Mouse (Mus musculus): ENCODE results near the gene Oaz1.

Gene Oaz1

GRCm38 (mm10) chr10:80845055-80845693 lies 18.7 kb downstream of the Oaz1 start:
- DNase-seq (ENCODE audit: low read depth, low spot score), result no peak

DNA sequence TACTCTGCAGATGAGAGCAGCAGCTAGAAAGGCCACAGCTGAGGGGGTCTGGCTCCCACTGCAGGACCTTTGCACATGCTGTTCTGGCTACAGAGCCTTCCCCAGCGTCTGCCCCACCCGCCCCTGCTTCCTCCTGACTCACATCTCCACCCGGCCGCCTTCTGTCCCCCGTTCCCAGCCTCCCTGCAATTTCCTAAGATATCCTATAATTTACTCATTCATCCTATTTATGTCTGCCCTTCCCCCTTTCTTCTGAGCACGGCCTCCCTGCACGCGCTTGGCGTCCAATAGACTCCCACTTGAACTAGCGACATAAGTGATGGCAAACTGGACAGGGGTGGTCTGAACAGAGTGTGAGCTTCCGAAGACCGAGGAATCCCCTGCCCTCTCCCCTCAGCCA lies 19.3 kb downstream of the Oaz1 start:
- DNase-seq (ENCODE audit: low read depth, low spot score), result peak; percentile 64

DNA sequence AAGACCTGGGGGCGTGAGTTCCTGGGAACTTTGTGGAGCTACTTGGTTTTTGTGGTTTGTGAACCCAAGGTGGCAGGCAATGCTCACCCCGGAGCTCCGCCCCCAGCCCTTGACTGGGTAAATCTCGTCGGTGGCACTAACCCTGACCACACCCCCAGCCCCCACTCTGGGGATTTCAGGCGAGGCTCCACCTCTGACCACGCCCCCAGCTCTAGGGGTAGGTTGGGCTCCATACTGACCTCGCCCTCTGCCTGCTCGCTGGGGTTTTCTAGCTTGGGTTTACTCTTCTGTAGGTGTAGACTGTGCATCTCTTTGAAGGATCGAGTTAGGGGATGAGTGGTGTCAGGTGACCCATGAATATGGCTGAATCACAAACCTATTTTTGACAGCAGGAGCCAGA lies 22.1 kb downstream of the Oaz1 start:
- DNase-seq (ENCODE audit: low read depth, low spot score), result no peak

- peak; percentile 86 for DNase-seq (ENCODE audit: low read depth, low spot score)
Measured at GRCm38 (mm10) chr10:80854913-80855748, 28.7 kb downstream of the Oaz1 start, which contains the start of the genes Lsm7 and Sppl2b. TSS of gene Lsm7 (minus strand) at chr10:80855209. TSS of gene Sppl2b (plus strand) at chr10:80855275.

DNA sequence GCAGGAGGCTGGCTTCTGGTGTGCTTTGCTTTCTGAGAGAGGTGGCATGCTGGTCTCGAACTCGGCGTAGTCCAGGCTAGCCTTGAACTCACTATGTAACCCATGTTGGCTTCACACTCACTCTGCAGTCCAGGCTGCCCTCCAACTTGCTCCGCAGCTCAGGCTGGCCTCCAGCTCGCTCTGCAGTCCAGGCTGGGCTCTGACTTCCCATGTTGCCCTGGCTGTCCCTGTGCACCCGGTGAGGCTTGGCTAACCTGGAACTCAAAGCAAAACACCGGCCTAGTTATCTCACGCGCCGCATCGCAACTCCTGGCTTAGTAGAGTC lies 29.3 kb downstream of the Oaz1 start:
- no peak for DNase-seq (ENCODE audit: low read depth, low spot score)

DNA sequence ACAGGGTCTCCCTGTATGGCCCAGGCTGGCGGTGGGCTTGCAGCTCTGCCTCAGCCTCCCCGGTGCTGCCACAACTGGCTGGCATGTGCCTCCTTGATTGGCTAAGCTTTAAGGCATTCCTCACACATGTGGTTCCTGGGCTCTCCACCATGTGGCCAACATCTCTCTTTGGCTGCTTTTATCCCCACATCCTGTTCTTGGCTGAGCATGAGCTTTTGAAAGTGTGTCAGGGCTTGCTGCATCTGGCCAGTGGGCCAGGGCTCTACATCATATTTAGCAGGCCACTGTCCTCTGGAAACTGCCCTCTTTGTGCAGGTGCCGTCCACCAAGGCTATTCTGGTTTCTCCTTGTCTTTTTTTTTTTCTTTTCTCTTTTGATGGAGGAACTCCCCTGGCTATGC lies 29.8 kb downstream of the Oaz1 start:
- DNase-seq (ENCODE audit: low read depth, low spot score), result no peak

- DNase-seq (ENCODE audit: low read depth, low spot score), result no peak
Measured at GRCm38 (mm10) chr10:80856908-80857307, 30.5 kb downstream of the Oaz1 start.

DNA sequence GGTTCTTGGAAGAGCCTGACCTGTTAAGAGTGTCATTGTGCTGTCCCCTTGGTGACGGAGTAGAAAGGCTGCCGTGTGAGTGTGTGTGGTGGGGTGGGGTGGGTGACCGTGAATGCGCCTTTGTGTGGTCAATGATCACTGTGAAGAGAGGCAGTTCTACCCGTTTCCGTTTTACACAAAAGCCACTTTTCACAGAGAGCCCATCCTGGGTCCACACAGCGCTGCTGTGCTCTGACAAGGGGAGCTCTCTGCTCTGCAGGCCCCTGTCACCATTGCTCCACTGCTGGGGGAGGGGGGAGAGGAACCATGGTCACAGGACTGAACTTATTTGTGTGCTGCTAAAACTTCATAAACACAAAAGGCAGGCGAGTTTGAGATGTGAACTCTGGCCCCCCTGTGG lies 30.9 kb downstream of the Oaz1 start:
- peak; percentile 55 for DNase-seq (ENCODE audit: low read depth, low spot score)

GRCm38 (mm10) chr10:80857848-80858247 lies 31.4 kb downstream of the Oaz1 start:
- no peak for DNase-seq (ENCODE audit: low read depth, low spot score)

- no peak for DNase-seq (ENCODE audit: low read depth, low spot score)
Measured at GRCm38 (mm10) chr10:80858350-80858935, 32.0 kb downstream of the Oaz1 start.

DNA sequence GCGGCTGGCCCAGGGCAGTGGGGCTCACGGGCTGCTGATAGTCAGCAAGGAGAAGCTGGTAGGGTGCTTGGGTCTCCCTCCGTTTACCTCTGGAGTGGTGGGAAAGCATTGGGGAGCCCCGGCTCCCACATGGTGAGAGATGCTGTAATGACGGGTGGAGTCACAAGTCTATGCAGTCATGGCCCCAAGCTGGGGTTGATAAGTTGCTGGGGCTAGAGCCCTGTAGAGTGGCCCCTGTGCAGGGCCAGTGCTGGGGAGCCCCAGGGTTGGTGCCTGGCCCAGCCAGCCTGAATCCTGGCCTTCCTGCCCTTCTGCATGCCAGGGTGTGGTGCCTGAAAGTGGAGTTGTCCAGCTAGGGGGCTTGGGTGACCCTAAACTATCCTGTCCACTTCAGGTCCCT lies 35.8 kb downstream of the Oaz1 start:
- DNase-seq (ENCODE audit: low read depth, low spot score), result no peak

GRCm38 (mm10) chr10:80864446-80864845 lies 38.0 kb downstream of the Oaz1 start:
- no peak for DNase-seq (ENCODE audit: low read depth, low spot score)

DNA sequence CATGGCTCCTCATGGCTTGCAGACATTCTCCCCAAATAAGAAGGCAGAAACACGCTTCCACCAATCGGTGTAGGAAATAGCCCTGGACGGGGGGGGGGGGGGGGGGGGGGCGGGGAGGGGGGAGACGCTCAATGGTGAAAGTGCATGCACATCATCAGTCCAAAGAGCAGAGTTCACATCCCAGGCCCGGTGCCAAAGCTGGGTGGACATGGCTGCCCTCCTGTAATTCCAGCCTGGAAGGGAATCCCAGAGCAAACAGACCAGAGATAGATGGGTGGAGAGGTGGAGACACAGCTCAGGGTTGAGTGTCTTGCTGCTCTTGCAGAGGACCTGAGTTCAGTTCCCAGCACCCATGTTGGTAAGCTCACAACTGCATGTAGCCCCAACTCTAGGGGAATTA lies 44.5 kb downstream of the Oaz1 start:
- no peak for DNase-seq (ENCODE audit: low read depth, low spot score)

DNA sequence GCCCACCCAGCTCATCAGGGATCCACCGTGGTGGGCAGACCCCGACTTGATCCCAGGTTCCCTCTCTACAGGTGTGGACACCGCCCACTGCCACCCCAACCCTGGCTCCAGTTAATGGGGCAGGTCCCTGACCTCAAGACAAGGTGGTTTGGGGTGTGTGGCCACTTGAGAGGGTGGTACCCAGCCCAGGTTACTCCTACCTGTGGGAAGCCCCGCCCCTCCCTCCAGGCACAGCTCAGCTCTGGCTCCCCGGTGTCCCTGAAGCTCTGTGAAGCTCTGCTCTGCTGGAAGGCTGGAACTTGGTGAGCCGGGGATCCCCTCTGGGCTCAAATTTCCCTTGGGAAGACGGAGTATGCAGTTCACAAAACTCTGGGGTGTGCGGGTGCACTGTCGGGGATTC lies 45.1 kb downstream of the Oaz1 start, which contains the start of gene Tmprss9:
Tmprss9 (plus strand) TSS at position 268 of the 400 bp plus-strand sequence.
- no peak for DNase-seq (ENCODE audit: low read depth, low spot score)

DNA sequence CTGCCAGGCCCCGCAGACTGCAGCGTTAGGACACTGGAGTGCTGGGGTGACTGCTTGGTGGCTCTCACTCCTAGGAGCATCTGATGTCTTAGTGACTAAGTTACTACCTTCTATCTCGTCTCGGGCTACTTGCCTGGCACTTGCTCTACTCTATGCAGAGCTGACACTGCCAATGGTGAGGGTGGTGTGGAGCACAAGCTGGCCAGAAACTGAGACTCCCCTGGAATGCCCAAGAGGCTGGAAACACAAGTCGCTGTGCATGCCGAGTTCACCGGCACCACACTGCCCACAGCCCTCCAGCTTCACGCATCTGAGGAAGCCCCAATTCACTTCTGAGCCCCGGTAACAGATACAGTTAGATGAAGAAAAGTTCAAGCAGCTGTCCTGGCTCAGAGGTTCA lies 47.6 kb downstream of the Oaz1 start:
- DNase-seq (ENCODE audit: low read depth, low spot score), result no peak

GRCm38 (mm10) chr10:80876028-80876427 lies 49.6 kb downstream of the Oaz1 start:
- no peak for DNase-seq (ENCODE audit: low read depth, low spot score)

GRCm38 (mm10) chr10:80876594-80876993 lies 50.1 kb downstream of the Oaz1 start:
- DNase-seq (ENCODE audit: low read depth, low spot score), result no peak
